In the genomic region with DNA sequence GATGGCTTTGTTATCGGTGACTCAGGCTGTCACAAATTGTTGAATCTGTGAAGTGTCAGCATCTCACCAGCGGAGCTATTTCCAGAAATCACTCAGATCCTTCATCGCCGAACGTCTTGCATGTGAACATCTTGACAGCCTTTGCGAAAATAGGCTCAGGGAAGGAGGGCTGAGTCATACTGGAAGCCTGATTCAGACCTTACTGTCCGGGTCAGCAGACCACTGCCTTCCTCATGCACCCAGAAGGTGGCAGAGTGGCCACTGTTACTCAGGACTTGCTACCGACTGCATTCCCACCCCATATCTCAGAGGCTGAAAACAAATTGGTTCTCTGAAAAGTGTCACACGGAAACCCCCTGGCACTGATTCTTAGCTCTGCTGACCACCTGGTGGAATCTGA, we compare ENCODE assay signal across 7 mouse cellular contexts. TPM values are rescaled to one million over a fixed set of nuclear protein-coding genes. Genes with fewer than 3 reads are reported as not detected.
A peak's percentile ranks its signal among the peaks of the same experiment; 100 is the strongest.
DNase-seq lines count a peak whose midpoint lies in the region; ATAC-seq and TF ChIP-seq lines count a peak whose summit lies in the region.

No protein-coding gene starts in this region.

- H3K9ac ChIP-seq in liver, adult 2 months (ENCODE audit: low read depth, low read length) = no peak overlapping the region
- no peak overlapping the region for H3K9ac ChIP-seq in liver, embryonic 11.5 days (ENCODE audit: low read depth, low read length)

- no peak overlapping the region for H3K4me3 ChIP-seq in liver, adult 2 months (ENCODE audit: insufficient read depth, low read depth, low read length)
- H3K4me3 ChIP-seq in liver, embryonic 11.5 days (ENCODE audit: low read depth, low read length) = no peak overlapping the region

- TF ChIP-seq CTCF in liver, adult 2 months (IDR thresholded peaks at IDR 0.05; ENCODE audit: low read depth, low read length) = peak; percentile 35

- no peak for TF ChIP-seq POLR2A in liver, adult 2 months (IDR thresholded peaks at IDR 0.05; ENCODE audit: extremely low read depth, insufficient read depth, low read length)

- 59% methylated on average over 9 of the region's 9 CpGs for WGBS in liver, adult 2 months
- WGBS in liver, embryonic 11.5 days = 59% methylated on average over 9 of the region's 9 CpGs

- DNase-seq in liver, adult 2 months (ENCODE audit: extremely low read depth, low read depth, low spot score) = no peak
- no peak for DNase-seq in liver, embryonic 11.5 days (ENCODE audit: low spot score)
- peak; percentile 42 for DNase-seq in induced T-regulatory cell, adult 2 months (ENCODE audit: low read depth)
- peak; percentile 23 to 45 for DNase-seq in right cerebral cortex, postnatal 36 days (ENCODE audit: low spot score in 2 of 2)
- DNase-seq in thymus, postnatal 4 days = no peak
- DNase-seq in c-Kit-positive CD71-positive TER-119-positive erythroid progenitor cells, embryonic 14.5 days (ENCODE audit: low spot score) = no peak

- no peaks in the 10 kb centered on the region for H3K36me3 ChIP-seq in liver, adult 2 months (ENCODE audit: control insufficient read depth, insufficient read depth, low read length)
- H3K36me3 ChIP-seq in liver, embryonic 11.5 days (ENCODE audit: control insufficient read depth, insufficient read depth, low read length) = no peaks in the 10 kb centered on the region

- H3K4me2 ChIP-seq in liver, embryonic 11.5 days = no peak overlapping the region

- H3K27ac ChIP-seq in liver, adult 2 months (replicated peaks; ENCODE audit: insufficient read depth, low read depth, low read length) = no peak overlapping the region
- no peak overlapping the region for H3K27ac ChIP-seq in liver, embryonic 11.5 days (ENCODE audit: low read depth, low read length)

- H3K4me1 ChIP-seq in liver, adult 2 months (ENCODE audit: control insufficient read depth, insufficient read depth, low read length) = no peaks in the 10 kb centered on the region
- H3K4me1 ChIP-seq in liver, embryonic 11.5 days (replicated peaks; ENCODE audit: control insufficient read depth, insufficient read depth, low read length) = no peaks in the 10 kb centered on the region

- no peaks in the 10 kb centered on the region for H3K79me2 ChIP-seq in liver, adult 2 months (ENCODE audit: control insufficient read depth, insufficient read depth, low read length)

- no peak for ATAC-seq in liver, embryonic 11.5 days (replicated peaks; ENCODE audit: low FRiP score)
- ATAC-seq in common myeloid progenitor, adult 5-6 weeks (replicated peaks; ENCODE audit: low read depth, poor library complexity, severe bottlenecking) = peak; percentile 68

- no peaks in the 10 kb centered on the region for H3K9me3 ChIP-seq in liver, embryonic 11.5 days (ENCODE audit: control insufficient read depth, low read length)

- 0 out of 2 replicates have a peak, but pooled peaks cover 3% of the 10 kb centered on the region for H3K27me3 ChIP-seq in liver, adult 2 months (ENCODE audit: control insufficient read depth, insufficient read depth, low read length)
- H3K27me3 ChIP-seq in liver, embryonic 11.5 days (replicated peaks; ENCODE audit: control insufficient read depth, insufficient read depth, low read length) = no peaks in the 10 kb centered on the region

RNA-seq across cellular contexts. Expression of gene Dusp22, which starts 55.9 kb away (rescaled TPM):
- 14.5 and 15.8 TPM in 2 replicates for total RNA-seq in liver, adult 2 months (2014; rRNA removed)
- 11.1 and 15.2 TPM in 2 replicates for polyA plus RNA-seq in liver, adult 2 months (2012; rRNA removed)
- polyA plus RNA-seq in liver, embryonic 11.5 days (2014; fragmentation: Nextera tagmentation; extraction: Ambion mirVana) = 11.8 and 12.0 TPM in 2 replicates
- total RNA-seq in common myeloid progenitor, adult 5-6 weeks (2017) = 1.0 and 2.4 TPM in 2 replicates

RNA-seq across cellular contexts. Expression of gene Uqcrfs1, which starts 58.8 kb away (rescaled TPM):
- 252 and 272 TPM in 2 replicates for total RNA-seq in liver, adult 2 months (2014; rRNA removed)
- 278 and 314 TPM in 2 replicates for polyA plus RNA-seq in liver, adult 2 months (2012; rRNA removed)
- polyA plus RNA-seq in liver, embryonic 11.5 days (2014; fragmentation: Nextera tagmentation; extraction: Ambion mirVana) = 280 and 288 TPM in 2 replicates
- 92.1 and 118 TPM in 2 replicates for total RNA-seq in common myeloid progenitor, adult 5-6 weeks (2017)

Comparison
In these comparisons a context has a peak if more than half of its experiments do, and no peak if none do; other contexts are left out.
1. DNase-seq: peak in induced T-regulatory cell, adult 2 months (single experiment) and right cerebral cortex, postnatal 36 days (2 of 2); none in liver, adult 2 months (single experiment), liver, embryonic 11.5 days (single experiment), thymus, postnatal 4 days (single experiment) and c-Kit-positive CD71-positive TER-119-positive erythroid progenitor cells, embryonic 14.5 days (single experiment).